Mouse (Mus musculus): ENCODE measurements at regions not wholly inside any gene's neighbourhood (a gene's known extent, or its start where the extent isn't known, plus 50 kb on each side); places are given as distances from the start of the nearest gene placed in this dataset.

- Histone ChIP-seq H3K4me2 (replicated peaks) (no peak overlapping the region), H3K27ac (no peak overlapping the region), H3K4me3 (no peak overlapping the region), H3K36me3 (no peaks in the 10 kb centered on the region), H3K27me3 (no peaks in the 10 kb centered on the region), H3K9me3 (no peaks in the 10 kb centered on the region), H3K9ac (no peak overlapping the region), H3K4me1 (peaks cover 14% of the 10 kb centered on the region)
- 70% methylated on average over 11 of the region's 11 CpGs for whole genome bisulfite sequencing
- no peak for ATAC-seq (ENCODE audit: low FRiP score, low read depth)
Observed at GRCm38 (mm10) chr2:128434200-128434977, 156.6 kb upstream of the Spdye4c start.

- H3K4me3 ChIP-seq = no peak overlapping the region
- no peak overlapping the region for H3K4me2 ChIP-seq (replicated peaks)
- WGBS = 95% methylated on average over 3 of the region's 3 CpGs
- H3K9ac ChIP-seq = no peak overlapping the region
- peaks cover 6% of the 10 kb centered on the region; the same call in 1 of the 2 replicates for H3K4me1 ChIP-seq
- no peaks in the 10 kb centered on the region for H3K9me3 ChIP-seq
- no peaks in the 10 kb centered on the region for H3K27me3 ChIP-seq
- H3K27ac ChIP-seq = no peak overlapping the region
- ATAC-seq (ENCODE audit: low FRiP score, low read depth) = no peak
- no peaks in the 10 kb centered on the region for H3K36me3 ChIP-seq
Observed at GRCm38 (mm10) chr2:128436378-128436777, 154.6 kb upstream of the Spdye4c start.

- Histone ChIP-seq H3K9ac (no peak overlapping the region), H3K36me3 (no peaks in the 10 kb centered on the region), H3K9me3 (no peaks in the 10 kb centered on the region), H3K27ac (no peak overlapping the region), H3K4me2 (replicated peaks) (no peak overlapping the region), H3K4me1 (peaks cover 5% of the 10 kb centered on the region; the same call in 1 of the 2 replicates), H3K27me3 (no peaks in the 10 kb centered on the region), H3K4me3 (no peak overlapping the region)
- 62% methylated on average over 7 of the region's 7 CpGs for whole genome bisulfite sequencing
- no peak for ATAC-seq (ENCODE audit: low FRiP score, low read depth)
Observed at GRCm38 (mm10) chr2:128437698-128438097, 153.3 kb upstream of the Spdye4c start.

GRCm38 (mm10) chr2:128438161-128438822 lies 152.7 kb upstream of the Spdye4c start:
- WGBS = 55% methylated on average over 12 of the region's 12 CpGs
- Histone ChIP-seq H3K4me3 (no peak overlapping the region), H3K36me3 (no peaks in the 10 kb centered on the region), H3K9ac (no peak overlapping the region), H3K27ac (no peak overlapping the region), H3K27me3 (no peaks in the 10 kb centered on the region), H3K4me1 (peaks cover 5% of the 10 kb centered on the region; the same call in 1 of the 2 replicates), H3K4me2 (replicated peaks) (no peak overlapping the region), H3K9me3 (no peaks in the 10 kb centered on the region)
- ATAC-seq (ENCODE audit: low FRiP score, low read depth) = no peak

DNA sequence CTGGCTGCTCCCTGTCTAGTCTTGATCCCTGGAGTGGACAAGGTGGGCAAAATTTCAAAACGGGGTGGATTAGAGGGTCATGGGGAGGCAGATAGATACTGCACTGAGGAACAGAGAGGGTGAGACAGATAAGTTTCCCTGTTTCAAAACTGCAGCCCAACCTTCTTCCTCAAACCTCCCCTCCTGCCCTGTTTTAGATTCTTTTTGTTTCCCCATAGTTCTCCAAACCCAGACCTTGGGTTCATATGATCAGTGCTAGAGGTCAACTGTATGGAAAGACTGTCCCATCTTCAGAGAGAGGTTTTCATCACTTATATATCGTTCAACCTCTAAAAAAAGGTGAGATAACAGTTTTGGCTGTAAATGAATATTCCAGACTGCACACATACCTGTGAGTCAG lies 152.1 kb upstream of the Spdye4c start:
- Histone ChIP-seq H3K27me3 (no peaks in the 10 kb centered on the region), H3K4me1 (peaks cover 5% of the 10 kb centered on the region; the same call in 1 of the 2 replicates), H3K9me3 (no peaks in the 10 kb centered on the region), H3K27ac (no peak overlapping the region), H3K9ac (no peak overlapping the region), H3K4me3 (no peak overlapping the region), H3K4me2 (replicated peaks) (no peak overlapping the region), H3K36me3 (no peaks in the 10 kb centered on the region)
- no peak for ATAC-seq (ENCODE audit: low FRiP score, low read depth)
- 82% methylated on average over 2 of the region's 2 CpGs for WGBS

- no peaks in the 10 kb centered on the region for H3K9me3 ChIP-seq
- H3K4me3 ChIP-seq = no peak overlapping the region
- no peaks in the 10 kb centered on the region for H3K27me3 ChIP-seq
- ATAC-seq (ENCODE audit: low FRiP score, low read depth) = no peak
- H3K9ac ChIP-seq = no peak overlapping the region
- peaks cover 7% of the 10 kb centered on the region; the same call in 1 of the 2 replicates for H3K4me1 ChIP-seq
- H3K36me3 ChIP-seq = no peaks in the 10 kb centered on the region
- H3K4me2 ChIP-seq (replicated peaks) = no peak overlapping the region
- no peak overlapping the region for H3K27ac ChIP-seq
- WGBS = 78% methylated on average over 7 of the region's 7 CpGs
Observed at GRCm38 (mm10) chr2:128444599-128445011, 146.4 kb upstream of the Spdye4c start.

DNA sequence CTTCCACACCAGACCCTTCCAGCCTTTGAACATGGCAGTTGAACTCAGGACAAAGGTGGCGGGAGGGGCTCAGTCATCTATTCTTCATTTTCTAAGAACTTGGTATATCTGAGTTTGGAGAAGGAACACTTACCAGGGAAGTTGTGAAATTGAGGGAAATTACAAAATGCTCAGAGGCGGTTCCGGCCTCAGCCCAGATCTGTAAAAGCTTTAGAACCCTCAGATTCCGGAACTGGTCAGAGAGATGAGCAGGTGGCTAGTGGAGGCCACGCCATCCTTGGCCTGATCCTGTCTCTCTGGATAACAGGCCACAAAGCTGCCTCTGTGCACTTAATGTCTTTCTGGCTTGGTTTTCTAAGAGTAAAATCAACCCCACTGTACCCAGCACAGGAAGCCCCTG lies 145.6 kb upstream of the Spdye4c start:
- H3K4me1 ChIP-seq = peaks cover 7% of the 10 kb centered on the region; the same call in 1 of the 2 replicates
- H3K27me3 ChIP-seq = no peaks in the 10 kb centered on the region
- no peaks in the 10 kb centered on the region for H3K36me3 ChIP-seq
- 96% methylated on average over 5 of the region's 5 CpGs for WGBS
- ATAC-seq (ENCODE audit: low FRiP score, low read depth) = no peak
- H3K27ac ChIP-seq = no peak overlapping the region
- no peak overlapping the region for H3K9ac ChIP-seq
- H3K4me3 ChIP-seq = no peak overlapping the region
- no peak overlapping the region for H3K4me2 ChIP-seq (replicated peaks)
- no peaks in the 10 kb centered on the region for H3K9me3 ChIP-seq

GRCm38 (mm10) chr2:128449294-128449693 lies 141.7 kb upstream of the Spdye4c start:
- no peaks in the 10 kb centered on the region for H3K36me3 ChIP-seq
- peaks cover 6% of the 10 kb centered on the region; the same call in 1 of the 2 replicates for H3K4me1 ChIP-seq
- no peaks in the 10 kb centered on the region for H3K9me3 ChIP-seq
- no peak overlapping the region for H3K27ac ChIP-seq
- no peak overlapping the region for H3K4me2 ChIP-seq (replicated peaks)
- no peak overlapping the region for H3K4me3 ChIP-seq
- H3K9ac ChIP-seq = no peak overlapping the region
- no peaks in the 10 kb centered on the region for H3K27me3 ChIP-seq
- ATAC-seq (ENCODE audit: low FRiP score, low read depth) = no peak
- 67% methylated on average over 3 of the region's 3 CpGs for WGBS

DNA sequence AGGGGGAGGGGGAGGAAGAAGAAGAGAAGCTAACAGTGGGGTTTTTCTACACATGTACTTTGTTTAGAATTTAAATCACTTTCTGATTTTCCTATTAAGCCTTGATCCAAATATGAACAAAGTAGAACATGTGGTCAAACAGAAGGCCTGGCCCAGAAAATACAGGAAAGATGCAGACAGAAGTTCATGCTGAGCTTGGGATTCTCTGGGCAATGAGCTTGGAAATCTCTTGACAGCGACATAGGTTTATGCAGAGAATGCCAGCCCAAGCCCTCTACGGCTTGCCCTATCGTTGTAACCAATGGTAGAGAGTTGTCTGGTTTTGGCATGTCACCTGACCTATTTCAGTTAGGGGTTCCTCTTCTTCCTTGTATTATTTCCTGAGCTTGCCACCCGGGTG lies 141.0 kb upstream of the Spdye4c start:
- Histone ChIP-seq H3K4me3 (no peak overlapping the region), H3K27ac (no peak overlapping the region)
- 92% methylated on average over 4 of the region's 4 CpGs for WGBS

DNA sequence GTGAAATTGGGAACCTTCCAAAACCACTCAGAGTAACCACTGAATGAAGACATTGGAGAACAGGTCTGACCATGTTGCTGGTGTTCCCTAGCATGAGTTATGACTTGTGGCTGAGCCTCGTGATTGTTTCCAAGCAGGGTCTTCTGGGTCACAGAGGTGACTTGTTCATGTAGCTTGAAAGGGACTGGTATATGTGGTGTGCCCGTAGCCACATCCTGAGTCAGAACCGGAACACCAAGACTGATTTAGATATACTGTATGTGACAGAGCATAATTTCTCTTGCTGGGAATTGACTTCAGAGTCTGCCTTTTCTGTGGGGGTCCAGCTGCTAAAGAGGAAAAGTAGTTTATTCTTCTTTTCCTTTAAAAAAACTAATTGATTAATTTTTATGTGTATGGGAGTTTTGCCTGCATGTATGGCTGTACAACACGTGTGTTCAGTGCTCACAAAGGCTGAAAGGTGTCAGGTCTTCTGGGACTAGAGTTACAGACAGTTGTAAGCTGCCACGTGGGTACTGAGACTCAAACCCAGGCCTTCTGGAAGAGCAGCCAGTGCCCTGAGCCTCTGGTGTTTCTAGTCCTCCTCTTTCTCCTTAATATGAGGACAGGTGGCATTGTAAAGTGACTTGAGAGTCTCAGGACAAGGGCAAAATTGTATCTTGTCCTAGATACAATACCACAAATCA lies 139.3 kb upstream of the Spdye4c start:
- Histone ChIP-seq H3K27me3 (no peaks in the 10 kb centered on the region), H3K36me3 (no peaks in the 10 kb centered on the region), H3K4me2 (replicated peaks) (no peak overlapping the region), H3K9ac (no peak overlapping the region), H3K4me1 (no peaks in the 10 kb centered on the region), H3K27ac (no peak overlapping the region), H3K9me3 (no peaks in the 10 kb centered on the region), H3K4me3 (no peak overlapping the region)
- WGBS = 58% methylated on average over 5 of the region's 5 CpGs
- no peak for ATAC-seq (ENCODE audit: low FRiP score, low read depth)

More for the DNA sequence above, 141.0 kb upstream of the Spdye4c start:
- no peaks in the 10 kb centered on the region for H3K27me3 ChIP-seq
- no peak overlapping the region for H3K9ac ChIP-seq
- no peaks in the 10 kb centered on the region for H3K36me3 ChIP-seq
- H3K9me3 ChIP-seq = no peaks in the 10 kb centered on the region
- no peak overlapping the region for H3K4me2 ChIP-seq (replicated peaks)
- H3K4me1 ChIP-seq = no peaks in the 10 kb centered on the region
- ATAC-seq (ENCODE audit: low FRiP score, low read depth) = no peak

DNA sequence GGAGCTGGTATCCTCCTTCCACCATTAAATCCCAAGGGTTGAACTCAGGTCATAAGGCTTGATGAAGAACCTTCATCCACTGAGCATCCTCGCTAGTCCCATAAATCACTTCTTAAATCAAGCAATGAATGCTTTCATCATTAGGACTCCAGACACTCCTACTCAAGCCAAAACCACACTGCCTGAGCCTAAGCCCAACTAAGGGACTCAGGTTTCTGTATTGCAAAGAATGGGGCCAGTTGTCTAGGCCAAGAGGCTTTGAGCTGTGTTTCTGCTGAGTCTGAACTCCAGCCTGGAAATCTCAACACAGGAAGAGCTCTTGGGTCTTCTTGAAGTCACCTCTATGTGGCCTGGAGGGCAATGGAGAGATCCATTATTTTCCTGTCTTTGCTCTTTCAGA lies 138.4 kb upstream of the Spdye4c start:
- WGBS = 87% methylated on average over 1 of the region's 1 CpGs
- Histone ChIP-seq H3K27ac (no peak overlapping the region), H3K4me1 (no peaks in the 10 kb centered on the region), H3K4me2 (replicated peaks) (no peak overlapping the region), H3K9me3 (no peaks in the 10 kb centered on the region), H3K27me3 (0 out of 2 replicates have a peak, but pooled peaks cover 3% of the 10 kb centered on the region), H3K9ac (no peak overlapping the region), H3K36me3 (no peaks in the 10 kb centered on the region), H3K4me3 (no peak overlapping the region)
- no peak for ATAC-seq (ENCODE audit: low FRiP score, low read depth)

GRCm38 (mm10) chr2:128454509-128454908 lies 136.5 kb upstream of the Spdye4c start:
- H3K4me1 ChIP-seq = no peaks in the 10 kb centered on the region
- 73% methylated on average over 13 of the region's 13 CpGs for WGBS
- ATAC-seq (ENCODE audit: low FRiP score, low read depth) = no peak
- 0 out of 2 replicates have a peak, but pooled peaks cover 3% of the 10 kb centered on the region for H3K27me3 ChIP-seq
- no peaks in the 10 kb centered on the region for H3K9me3 ChIP-seq
- no peak overlapping the region for H3K4me3 ChIP-seq
- H3K9ac ChIP-seq = no peak overlapping the region
- H3K4me2 ChIP-seq (replicated peaks) = no peak overlapping the region
- no peak overlapping the region for H3K27ac ChIP-seq
- H3K36me3 ChIP-seq = no peaks in the 10 kb centered on the region
